Mouse (Mus musculus) sigmoid colon, adult 10 weeks (tissue): ENCODE measurements around the gene Csta1. TPM values are rescaled to one million over a fixed set of nuclear protein-coding genes. Genes with fewer than 3 reads are reported as not detected.

Experiments used
- polyA plus RNA-seq: library from polyadenylated mRNA; stranded (reverse); fragments of 350-450 nt; fragmentation: Illumina TruSeq; extraction: RNeasy Lipid Tissue Mini Kit (QIAGEN cat#74804); gene quantifications from one replicate; pipeline ENCODE4 v1.2.3, GENCODE M21; 2014; ENCODE audit warnings: low read depth, low replicate concordance

Gene Csta1
- polyA plus RNA-seq = 7.3 TPM

DNA sequence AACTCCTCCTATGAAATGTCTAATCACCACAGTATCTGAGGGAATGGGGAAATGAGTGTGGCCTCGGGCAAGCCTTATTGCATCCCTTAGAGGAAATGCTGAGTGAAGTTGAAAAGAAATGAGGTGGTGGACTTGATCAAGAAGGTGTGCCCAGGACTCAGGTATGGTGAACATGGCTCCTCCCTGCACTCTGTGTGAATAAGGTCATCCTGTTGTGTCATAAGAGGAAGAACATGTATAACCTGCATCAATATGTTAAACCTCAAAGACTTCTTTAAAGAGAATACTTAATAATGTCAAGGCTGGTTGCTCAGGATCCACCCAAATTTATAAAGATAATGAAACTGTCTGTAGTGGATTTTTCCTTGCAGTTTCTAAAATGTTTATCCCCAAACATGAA, at the start of gene Csta1:
Gene Csta1, minus strand, starts transcription at position 101 of the 400 bp plus-strand sequence.

DNA sequence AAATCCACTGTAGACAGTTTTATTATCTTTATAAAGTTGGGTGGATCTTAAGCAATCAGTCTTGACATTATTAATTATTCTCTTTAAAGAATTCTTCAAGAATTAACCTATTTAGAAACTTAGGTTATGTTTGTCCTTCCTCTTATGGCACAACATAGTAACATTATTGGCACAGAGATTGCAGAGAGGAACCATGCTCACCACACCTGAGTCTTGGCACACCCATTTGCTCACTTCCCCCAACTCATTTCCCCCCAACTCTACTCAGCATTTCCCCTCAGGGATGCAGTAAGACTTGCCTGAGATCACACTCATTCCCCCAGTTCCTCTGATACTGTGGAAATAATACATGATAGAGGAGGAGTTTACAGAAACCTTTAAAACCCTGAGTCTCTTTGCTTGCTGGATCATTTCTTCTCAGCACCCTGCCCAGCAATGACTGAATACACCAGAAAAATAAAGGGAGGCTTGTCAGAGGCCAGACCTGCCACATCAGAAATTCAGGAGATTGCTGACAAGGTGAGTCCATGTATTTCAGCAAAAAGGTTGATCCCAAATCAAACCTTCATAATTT, 25.4 kb upstream of the Csta1 start, which contains the start of gene Stfa2l1:
Gene Stfa2l1, plus strand, starts transcription at position 410 of the 574 bp plus-strand sequence.

DNA sequence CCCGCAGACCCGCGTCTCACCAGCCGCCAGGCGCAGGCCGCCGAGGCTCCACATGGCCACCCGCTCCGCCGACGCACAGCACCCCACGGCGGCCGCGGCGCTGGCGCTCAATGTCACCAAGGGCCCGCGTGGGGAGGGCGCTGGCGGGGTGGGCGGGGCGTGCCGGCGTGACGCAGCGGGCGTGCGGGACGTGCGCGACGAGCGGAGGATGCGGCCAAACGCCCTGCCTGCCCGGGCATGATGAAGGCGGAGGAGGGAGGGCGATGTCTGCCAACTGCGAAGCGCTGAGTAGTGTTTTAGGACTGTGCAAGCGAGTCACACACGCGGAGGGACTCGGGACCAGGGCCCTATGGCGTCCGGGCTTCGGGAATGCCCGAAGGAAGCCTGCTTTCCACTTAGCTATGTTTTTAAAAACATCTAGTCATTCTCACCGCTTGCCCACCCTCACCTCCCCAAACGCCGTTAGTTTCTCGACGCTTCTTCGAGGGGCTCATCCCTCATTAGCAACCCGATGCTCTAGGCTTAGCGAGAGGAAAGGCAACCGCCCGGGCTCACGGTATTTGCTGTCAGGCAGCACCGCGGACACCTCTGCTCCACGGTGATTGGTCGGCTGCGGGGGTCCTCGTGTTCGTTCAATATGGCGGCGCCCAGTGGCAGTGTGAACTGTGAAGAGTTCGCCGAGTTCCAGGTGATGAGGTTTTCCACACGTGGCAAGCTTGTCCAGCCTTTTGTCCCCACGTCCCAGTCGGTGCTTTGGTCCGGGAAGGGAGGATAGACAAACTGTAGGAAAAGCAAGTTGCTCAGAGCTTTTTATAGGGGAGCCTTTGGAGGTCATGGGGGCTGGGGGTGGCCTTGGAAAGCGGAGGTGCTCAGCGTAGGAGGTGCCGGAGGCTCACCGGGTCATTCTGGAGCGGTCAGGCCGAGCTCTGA, 59.3 kb downstream of the Csta1 start, which contains the start of the genes Fam162a and Ccdc58:
Gene Fam162a, minus strand, starts transcription at position 145 of the 930 bp plus-strand sequence.
Gene Ccdc58, plus strand, starts transcription at position 236 of the 930 bp plus-strand sequence.

Other genes with a start within 250 kb of the Csta1 start
- 97.8 TPM for gene Parp9, start 192.8 kb downstream of the Csta1 start, polyA plus RNA-seq
- gene Dtx3l, start 192.1 kb downstream of the Csta1 start, polyA plus RNA-seq = 76.8 TPM
- 94.7 TPM for gene Kpna1, start 152.5 kb downstream of the Csta1 start, polyA plus RNA-seq
- gene Wdr5b, start 90.1 kb downstream of the Csta1 start, polyA plus RNA-seq = 9.1 TPM
- 166 TPM for gene Fam162a, start 59.6 kb downstream of the Csta1 start, polyA plus RNA-seq
- gene Ccdc58, start 59.6 kb downstream of the Csta1 start, polyA plus RNA-seq = 158 TPM
- not detected for gene Stfa2l1, start 25.6 kb upstream of the Csta1 start, polyA plus RNA-seq
- not detected for gene Gm5483, start 53.0 kb upstream of the Csta1 start, polyA plus RNA-seq
- gene Gm5416, start 79.2 kb upstream of the Csta1 start, polyA plus RNA-seq = not detected
- 8.7 TPM for gene 2010005H15Rik, start 90.2 kb upstream of the Csta1 start, polyA plus RNA-seq
- not detected for gene Stfa1, start 145.7 kb upstream of the Csta1 start, polyA plus RNA-seq
- not detected for gene BC117090, start 203.1 kb upstream of the Csta1 start, polyA plus RNA-seq
- not detected for gene BC100530, start 236.5 kb upstream of the Csta1 start, polyA plus RNA-seq